Mouse (Mus musculus): ENCODE data around the gene Flg. TPM values are rescaled to one million over a fixed set of nuclear protein-coding genes. Genes with fewer than 3 reads are reported as not detected.

The Flg gene
- polyA plus RNA-seq (2014; fragmentation: Nextera tagmentation; extraction: Ambion mirVana) = not detected in 2 replicates

DNA sequence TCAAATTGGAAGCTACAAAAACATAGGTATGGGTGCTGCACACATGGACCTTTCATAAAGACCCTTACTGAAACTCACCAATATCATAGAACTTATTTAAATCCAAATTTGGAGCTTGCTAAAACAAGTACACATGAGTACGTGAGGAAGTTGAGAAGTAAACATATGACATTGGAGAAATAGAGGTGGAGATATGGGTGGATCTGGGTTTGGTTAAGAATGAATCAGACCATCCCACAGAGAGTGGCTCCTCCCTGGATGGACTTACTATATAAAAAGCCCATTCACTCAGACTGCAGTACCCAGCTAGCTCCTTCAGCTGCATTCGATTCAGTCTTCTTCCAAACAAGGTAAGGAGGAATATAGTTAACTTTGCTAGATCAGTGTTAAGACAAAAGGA lies at the start of gene Flg:
Gene Flg, plus strand, starts transcription at position 301 of the 400 bp plus-strand sequence.
- ATAC-seq (ENCODE audit: low FRiP score) = no peak
- 90% methylated on average over 2 of the region's 2 CpGs for WGBS
- Histone ChIP-seq H3K27me3 (ENCODE audit: control insufficient read depth, insufficient read depth, low read length) (no peaks in the 10 kb centered on the region), H3K4me2 (no peak within 1 kb of the TSS), H3K4me3 (ENCODE audit: low read depth, low read length) (no peak within 1 kb of the TSS), H3K36me3 (ENCODE audit: control insufficient read depth, insufficient read depth, low read length) (no peaks in the 10 kb centered on the region), H3K27ac (ENCODE audit: low read depth, low read length) (no peak within 1 kb of the TSS), H3K4me1 (ENCODE audit: control insufficient read depth, insufficient read depth, low read length) (no peaks in the 10 kb centered on the region), H3K9me3 (ENCODE audit: control insufficient read depth, low read length) (no peaks in the 10 kb centered on the region), H3K9ac (ENCODE audit: low read length) (no peak within 1 kb of the TSS)
- DNase-seq (ENCODE audit: low spot score, missing footprints) = no peak

DNA sequence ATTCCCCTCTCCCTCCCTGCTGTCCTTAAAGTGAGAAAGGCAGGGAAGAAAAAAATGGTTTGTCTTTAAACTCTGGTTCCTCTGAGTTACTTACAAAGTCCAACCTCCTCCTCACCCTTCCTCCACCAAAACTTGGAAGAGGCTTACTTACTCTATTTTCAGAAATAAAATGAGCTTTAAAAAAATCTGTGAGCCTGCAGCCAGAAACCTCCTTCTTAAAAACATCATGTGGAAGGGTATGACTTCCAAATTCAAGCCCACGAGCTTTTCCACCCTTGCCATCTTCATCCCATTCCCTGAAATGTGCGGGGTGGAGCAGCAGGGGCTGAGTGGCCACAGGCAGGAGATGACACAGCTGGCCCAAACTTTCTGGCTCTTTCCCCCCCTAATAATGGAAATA lies 24.2 kb downstream of the Flg start:
- DNase-seq (ENCODE audit: low spot score, missing footprints) (no peak), ATAC-seq (ENCODE audit: low FRiP score) (no peak)
- Histone ChIP-seq H3K9me3 (ENCODE audit: control insufficient read depth, low read length) (no peaks in the 10 kb centered on the region), H3K4me3 (ENCODE audit: low read depth, low read length) (no peak overlapping the region), H3K4me1 (ENCODE audit: control insufficient read depth, insufficient read depth, low read length) (no peaks in the 10 kb centered on the region), H3K27ac (ENCODE audit: low read depth, low read length) (no peak overlapping the region), H3K36me3 (ENCODE audit: control insufficient read depth, insufficient read depth, low read length) (no peaks in the 10 kb centered on the region), H3K9ac (ENCODE audit: low read length) (no peak overlapping the region), H3K27me3 (ENCODE audit: control insufficient read depth, insufficient read depth, low read length) (no peaks in the 10 kb centered on the region), H3K4me2 (no peak overlapping the region)
- 84% methylated on average over 2 of the region's 2 CpGs for WGBS

DNA sequence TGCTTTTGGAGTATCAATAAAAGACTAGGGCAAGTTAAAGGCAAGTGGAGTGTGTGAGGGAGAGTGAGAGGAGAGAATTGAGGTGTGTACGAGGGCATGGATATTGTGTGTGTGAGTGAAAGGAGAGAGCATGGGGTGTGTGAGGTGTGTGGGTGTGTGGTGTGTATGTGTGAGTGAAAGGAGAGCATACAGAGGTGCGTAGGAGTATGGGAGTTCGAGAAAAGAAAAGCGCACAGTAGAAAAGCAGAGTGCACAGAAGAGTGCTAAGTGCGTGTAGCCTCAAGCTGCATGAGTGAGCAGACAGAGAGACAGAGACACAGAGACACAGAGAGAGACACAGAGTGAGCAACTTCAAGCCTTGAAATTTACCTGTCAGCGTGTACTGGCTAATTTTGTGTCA lies 26.5 kb downstream of the Flg start:
- 87% methylated on average over 6 of the region's 6 CpGs for WGBS
- H3K36me3 ChIP-seq (ENCODE audit: control insufficient read depth, insufficient read depth, low read length) = no peaks in the 10 kb centered on the region
- no peak overlapping the region for H3K4me3 ChIP-seq (ENCODE audit: low read depth, low read length)
- no peak for DNase-seq (ENCODE audit: low spot score, missing footprints)
- no peak overlapping the region for H3K27ac ChIP-seq (ENCODE audit: low read depth, low read length)
- no peak for ATAC-seq (ENCODE audit: low FRiP score)
- no peaks in the 10 kb centered on the region for H3K27me3 ChIP-seq (ENCODE audit: control insufficient read depth, insufficient read depth, low read length)
- H3K4me2 ChIP-seq = no peak overlapping the region
- no peaks in the 10 kb centered on the region for H3K4me1 ChIP-seq (ENCODE audit: control insufficient read depth, insufficient read depth, low read length)
- no peaks in the 10 kb centered on the region for H3K9me3 ChIP-seq (ENCODE audit: control insufficient read depth, low read length)
- no peak overlapping the region for H3K9ac ChIP-seq (ENCODE audit: low read length)

DNA sequence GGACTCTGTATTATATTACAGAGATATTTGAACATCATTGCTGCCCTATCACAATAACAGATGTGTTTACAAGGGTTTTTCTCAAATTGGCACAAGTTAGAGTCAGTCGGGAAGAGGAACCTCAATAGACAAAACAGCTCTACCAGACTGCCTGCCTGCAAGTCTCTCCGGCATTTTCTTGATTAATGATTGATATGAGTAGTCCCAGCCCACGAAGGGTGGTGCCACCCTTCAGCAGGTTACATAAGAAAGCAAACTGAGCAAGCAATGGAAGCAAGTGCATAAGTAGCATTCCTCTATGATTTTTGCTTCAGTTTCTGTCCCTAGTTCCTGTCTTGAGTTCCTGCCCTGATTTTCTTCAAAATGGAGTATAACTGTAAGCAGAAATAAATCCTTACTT lies 28.6 kb downstream of the Flg start:
- H3K4me1 ChIP-seq (ENCODE audit: control insufficient read depth, insufficient read depth, low read length) = no peaks in the 10 kb centered on the region
- ATAC-seq (ENCODE audit: low FRiP score) = no peak
- 79% methylated on average over 3 of the region's 3 CpGs for WGBS
- H3K9ac ChIP-seq (ENCODE audit: low read length) = no peak overlapping the region
- no peaks in the 10 kb centered on the region for H3K27me3 ChIP-seq (ENCODE audit: control insufficient read depth, insufficient read depth, low read length)
- no peak for DNase-seq (ENCODE audit: low spot score, missing footprints)
- no peaks in the 10 kb centered on the region for H3K9me3 ChIP-seq (ENCODE audit: control insufficient read depth, low read length)
- no peak overlapping the region for H3K4me2 ChIP-seq
- no peak overlapping the region for H3K27ac ChIP-seq (ENCODE audit: low read depth, low read length)
- no peak overlapping the region for H3K4me3 ChIP-seq (ENCODE audit: low read depth, low read length)
- H3K36me3 ChIP-seq (ENCODE audit: control insufficient read depth, insufficient read depth, low read length) = no peaks in the 10 kb centered on the region

DNA sequence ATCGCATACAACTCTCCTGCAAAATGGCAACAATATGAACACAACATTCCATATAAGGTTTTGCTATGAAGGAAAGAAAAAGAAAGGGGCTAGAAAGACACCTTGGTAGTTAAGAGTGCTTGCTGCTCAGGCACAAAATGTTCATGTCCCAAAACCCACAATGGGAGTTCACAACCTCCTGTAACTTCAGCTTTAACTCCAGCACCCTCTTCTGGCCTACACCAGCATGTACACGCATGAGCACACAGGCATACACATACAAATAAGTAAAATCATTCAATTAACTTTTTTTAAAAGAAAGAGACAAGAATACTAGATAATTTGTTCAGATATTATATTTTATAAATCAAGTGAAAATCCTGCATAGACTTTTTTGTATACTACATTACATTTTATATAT lies 32.8 kb downstream of the Flg start:
- WGBS = 81% methylated on average over 2 of the region's 2 CpGs
- no peak for ATAC-seq (ENCODE audit: low FRiP score)
- H3K4me3 ChIP-seq (ENCODE audit: low read depth, low read length) = no peak overlapping the region
- no peak overlapping the region for H3K27ac ChIP-seq (ENCODE audit: low read depth, low read length)
- H3K9ac ChIP-seq (ENCODE audit: low read length) = no peak overlapping the region
- no peaks in the 10 kb centered on the region for H3K27me3 ChIP-seq (ENCODE audit: control insufficient read depth, insufficient read depth, low read length)
- no peaks in the 10 kb centered on the region for H3K9me3 ChIP-seq (ENCODE audit: control insufficient read depth, low read length)
- no peak for DNase-seq (ENCODE audit: low spot score, missing footprints)
- no peak overlapping the region for H3K4me2 ChIP-seq
- H3K4me1 ChIP-seq (ENCODE audit: control insufficient read depth, insufficient read depth, low read length) = no peaks in the 10 kb centered on the region
- no peaks in the 10 kb centered on the region for H3K36me3 ChIP-seq (ENCODE audit: control insufficient read depth, insufficient read depth, low read length)

DNA sequence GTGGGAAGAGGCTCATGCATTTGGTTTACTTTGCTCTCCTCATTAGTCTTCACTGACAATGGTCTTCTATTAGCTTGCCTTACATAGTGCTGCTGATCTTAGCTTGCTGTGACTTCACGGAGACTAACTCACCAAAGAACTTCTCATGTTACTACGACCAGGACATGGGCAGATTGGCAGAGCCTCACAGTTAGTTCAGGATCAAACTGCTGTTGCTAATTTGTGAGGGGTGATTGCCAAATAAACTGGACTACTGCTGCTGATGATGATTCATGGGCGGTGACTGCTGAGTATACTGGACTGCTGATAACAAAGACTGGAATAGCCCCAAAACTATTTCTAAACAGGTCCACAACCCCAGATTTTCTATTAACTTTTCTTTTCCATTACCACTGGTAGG lies 38.0 kb downstream of the Flg start:
- Histone ChIP-seq H3K9ac (ENCODE audit: low read length) (no peak overlapping the region), H3K27me3 (ENCODE audit: control insufficient read depth, insufficient read depth, low read length) (no peaks in the 10 kb centered on the region), H3K36me3 (ENCODE audit: control insufficient read depth, insufficient read depth, low read length) (no peaks in the 10 kb centered on the region), H3K4me3 (ENCODE audit: low read depth, low read length) (no peak overlapping the region), H3K9me3 (ENCODE audit: control insufficient read depth, low read length) (no peaks in the 10 kb centered on the region), H3K4me1 (ENCODE audit: control insufficient read depth, insufficient read depth, low read length) (no peaks in the 10 kb centered on the region), H3K4me2 (no peak overlapping the region), H3K27ac (ENCODE audit: low read depth, low read length) (no peak overlapping the region)
- no peak for ATAC-seq (ENCODE audit: low FRiP score)
- DNase-seq (ENCODE audit: low spot score, missing footprints) = no peak
- 69% methylated on average over 3 of the region's 3 CpGs for WGBS

DNA sequence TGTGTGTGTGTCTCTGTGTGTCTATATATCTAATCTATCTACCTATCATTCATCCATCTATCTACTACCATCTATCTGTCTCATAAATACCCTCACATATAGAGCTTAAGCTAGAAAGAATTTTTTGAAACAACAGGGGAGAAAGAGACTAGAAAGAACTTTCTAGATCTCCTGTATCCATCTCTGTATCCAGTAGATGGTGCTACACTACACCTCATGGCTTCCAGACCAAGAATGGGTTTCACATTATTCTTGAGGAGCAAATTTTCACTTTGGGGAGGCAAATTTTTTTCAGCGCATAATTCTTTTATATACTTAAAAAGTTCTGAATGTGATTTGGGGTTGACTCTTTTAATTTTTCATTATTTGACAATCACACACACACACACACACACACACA lies 41.1 kb downstream of the Flg start:
- WGBS = 93% methylated on average over 1 of the region's 1 CpGs
- no peak for ATAC-seq (ENCODE audit: low FRiP score)
- no peaks in the 10 kb centered on the region for H3K9me3 ChIP-seq (ENCODE audit: control insufficient read depth, low read length)

DNA sequence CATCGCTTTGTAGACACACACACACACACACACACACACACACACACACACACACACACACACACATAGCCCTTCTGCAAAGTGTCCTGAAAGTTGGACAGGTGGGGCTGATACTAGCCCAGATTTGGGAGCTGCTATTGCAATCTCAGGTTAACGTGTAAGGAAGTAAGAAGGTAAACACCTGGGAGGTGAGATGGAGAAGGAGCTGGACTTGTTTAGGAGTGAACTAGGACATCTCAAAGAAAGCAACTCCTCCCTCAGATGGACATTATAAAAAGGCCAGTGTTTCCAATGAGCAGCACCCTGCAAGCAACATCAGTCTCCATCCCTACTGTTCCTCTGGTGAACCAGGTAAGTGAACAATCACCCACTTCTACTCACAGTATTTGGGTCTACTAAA lies 46.1 kb downstream of the Flg start, which contains the start of gene Hrnr:
Gene Hrnr, plus strand, starts transcription at position 301 of the 400 bp plus-strand sequence.
- Histone ChIP-seq H3K4me1 (ENCODE audit: control insufficient read depth, insufficient read depth, low read length) (no peaks in the 10 kb centered on the region), H3K36me3 (ENCODE audit: control insufficient read depth, insufficient read depth, low read length) (no peaks in the 10 kb centered on the region), H3K4me2 (no peak within 1 kb of the TSS), H3K4me3 (ENCODE audit: low read depth, low read length) (no peak within 1 kb of the TSS), H3K9me3 (ENCODE audit: control insufficient read depth, low read length) (no peaks in the 10 kb centered on the region), H3K27me3 (ENCODE audit: control insufficient read depth, insufficient read depth, low read length) (no peaks in the 10 kb centered on the region), H3K9ac (ENCODE audit: low read length) (no peak within 1 kb of the TSS), H3K27ac (ENCODE audit: low read depth, low read length) (no peak within 1 kb of the TSS)
- no peak for ATAC-seq (ENCODE audit: low FRiP score)
- DNase-seq (ENCODE audit: low spot score, missing footprints) = no peak
- 82% methylated on average over 2 of the region's 2 CpGs for WGBS

More for the DNA sequence above, 41.1 kb downstream of the Flg start:
- H3K4me2 ChIP-seq = no peak overlapping the region
- H3K4me3 ChIP-seq (ENCODE audit: low read depth, low read length) = no peak overlapping the region
- H3K27me3 ChIP-seq (ENCODE audit: control insufficient read depth, insufficient read depth, low read length) = no peaks in the 10 kb centered on the region
- H3K36me3 ChIP-seq (ENCODE audit: control insufficient read depth, insufficient read depth, low read length) = no peaks in the 10 kb centered on the region
- no peaks in the 10 kb centered on the region for H3K4me1 ChIP-seq (ENCODE audit: control insufficient read depth, insufficient read depth, low read length)
- no peak overlapping the region for H3K9ac ChIP-seq (ENCODE audit: low read length)
- no peak overlapping the region for H3K27ac ChIP-seq (ENCODE audit: low read depth, low read length)
- DNase-seq (ENCODE audit: low spot score, missing footprints) = no peak

DNA sequence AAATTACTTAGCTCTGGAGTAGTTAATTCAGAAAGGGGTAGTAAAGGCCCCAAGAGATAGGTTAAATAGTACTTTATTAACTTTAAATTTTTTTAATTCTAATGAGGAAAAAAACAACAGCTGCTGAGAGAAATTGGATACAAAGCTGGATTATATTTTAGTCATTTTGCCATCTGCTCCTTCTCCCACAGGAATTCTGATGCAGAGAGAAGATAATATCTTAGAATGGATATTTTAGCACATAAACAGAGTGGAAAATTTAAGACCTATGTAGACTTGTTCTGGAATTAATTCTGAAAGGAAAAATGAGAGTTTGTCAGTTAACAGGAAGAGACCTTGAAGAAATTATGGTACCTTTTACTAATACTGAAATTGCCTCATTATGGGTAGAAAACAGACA lies 64.4 kb downstream of the Flg start:
- Histone ChIP-seq H3K4me2 (no peak overlapping the region), H3K9ac (ENCODE audit: low read length) (no peak overlapping the region), H3K27me3 (ENCODE audit: control insufficient read depth, insufficient read depth, low read length) (no peaks in the 10 kb centered on the region), H3K36me3 (ENCODE audit: control insufficient read depth, insufficient read depth, low read length) (no peaks in the 10 kb centered on the region), H3K4me1 (ENCODE audit: control insufficient read depth, insufficient read depth, low read length) (no peaks in the 10 kb centered on the region), H3K9me3 (ENCODE audit: control insufficient read depth, low read length) (no peaks in the 10 kb centered on the region), H3K27ac (ENCODE audit: low read depth, low read length) (no peak overlapping the region), H3K4me3 (ENCODE audit: low read depth, low read length) (no peak overlapping the region)
- DNase-seq (ENCODE audit: low spot score, missing footprints) (no peak), ATAC-seq (ENCODE audit: low FRiP score) (no peak)

DNA sequence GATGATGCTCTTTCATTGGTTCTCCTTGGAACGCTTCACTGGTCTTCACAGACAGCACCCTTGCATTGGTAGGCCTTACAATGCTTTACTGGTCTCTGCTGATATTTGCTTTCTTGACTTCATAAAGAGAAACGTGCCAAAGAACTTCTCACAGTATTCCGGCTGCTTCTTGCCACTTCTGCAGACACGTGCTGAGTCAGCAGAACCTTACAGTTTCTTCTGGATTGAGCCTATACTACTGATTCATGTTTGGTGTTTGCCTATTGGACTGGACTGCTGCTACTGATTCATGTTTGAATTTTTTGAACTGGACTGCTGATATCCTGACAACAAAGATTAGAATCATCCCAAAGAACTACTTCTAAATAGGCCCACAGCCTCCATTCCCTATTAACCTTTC lies 66.7 kb downstream of the Flg start:
- Histone ChIP-seq H3K36me3 (ENCODE audit: control insufficient read depth, insufficient read depth, low read length) (no peaks in the 10 kb centered on the region), H3K4me1 (ENCODE audit: control insufficient read depth, insufficient read depth, low read length) (no peaks in the 10 kb centered on the region), H3K4me2 (no peak overlapping the region), H3K4me3 (ENCODE audit: low read depth, low read length) (no peak overlapping the region), H3K9ac (ENCODE audit: low read length) (no peak overlapping the region), H3K9me3 (ENCODE audit: control insufficient read depth, low read length) (no peaks in the 10 kb centered on the region), H3K27me3 (ENCODE audit: control insufficient read depth, insufficient read depth, low read length) (no peaks in the 10 kb centered on the region), H3K27ac (ENCODE audit: low read depth, low read length) (no peak overlapping the region)
- ATAC-seq (ENCODE audit: low FRiP score) (no peak), DNase-seq (ENCODE audit: low spot score, missing footprints) (no peak)
- 90% methylated on average over 4 of the region's 4 CpGs for WGBS
